Mouse (Mus musculus) left cerebral cortex, adult 8-10 months (tissue): ENCODE measurements at regions not wholly inside any gene's neighbourhood (a gene's known extent, or its start where the extent isn't known, plus 50 kb on each side); places are given as distances from the start of the nearest gene placed in this dataset.
A peak's percentile ranks its signal among the peaks of the same experiment; 100 is the strongest.

ENCODE experiments used
- DNase-seq, 2 experiments: peaks; one replicate each; pipeline ENCODE4 v3.0.0; 2022; ENCODE audit warnings: low spot score in 2 of 2

DNA sequence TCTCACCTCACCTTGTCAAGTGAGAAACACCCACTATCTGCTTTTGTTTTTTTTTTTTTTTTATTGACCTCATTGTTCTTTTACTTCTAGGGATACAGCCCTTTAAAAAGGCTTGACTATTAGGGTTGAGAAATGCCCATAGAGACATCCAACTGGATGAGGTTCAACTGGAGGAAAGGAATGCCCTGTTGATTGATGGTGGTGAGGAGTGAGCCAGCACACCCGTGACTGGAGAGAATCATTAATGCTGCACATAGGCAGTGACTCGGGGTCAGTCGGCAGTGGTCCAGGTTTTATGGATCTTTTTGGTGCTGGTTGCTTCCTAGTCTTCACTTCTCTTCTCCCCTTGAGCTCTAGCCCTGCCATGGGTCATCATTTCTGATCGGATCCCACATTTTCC lies 82.9 kb upstream of the Cryz start:
- no peak for DNase-seq

DNA sequence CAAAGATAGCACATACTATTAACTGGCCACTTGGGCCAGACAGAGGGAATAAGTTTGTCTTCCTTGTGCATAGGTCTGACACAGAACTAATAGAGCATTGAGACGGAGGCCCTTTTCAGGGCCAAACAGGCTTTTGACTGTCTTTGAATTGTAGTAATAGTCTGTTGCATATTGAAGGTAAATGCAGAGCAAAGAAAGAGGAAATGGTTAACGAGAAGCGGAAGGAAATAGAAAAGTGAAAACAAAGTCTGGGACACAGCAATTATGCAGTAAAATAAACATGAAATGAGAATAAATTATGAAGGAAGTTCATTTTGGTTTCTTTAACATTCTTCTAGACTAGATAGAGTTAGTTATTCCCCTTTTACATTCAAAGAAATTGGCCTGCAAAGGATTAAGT lies 86.4 kb upstream of the Cryz start:
- no peak for DNase-seq

DNA sequence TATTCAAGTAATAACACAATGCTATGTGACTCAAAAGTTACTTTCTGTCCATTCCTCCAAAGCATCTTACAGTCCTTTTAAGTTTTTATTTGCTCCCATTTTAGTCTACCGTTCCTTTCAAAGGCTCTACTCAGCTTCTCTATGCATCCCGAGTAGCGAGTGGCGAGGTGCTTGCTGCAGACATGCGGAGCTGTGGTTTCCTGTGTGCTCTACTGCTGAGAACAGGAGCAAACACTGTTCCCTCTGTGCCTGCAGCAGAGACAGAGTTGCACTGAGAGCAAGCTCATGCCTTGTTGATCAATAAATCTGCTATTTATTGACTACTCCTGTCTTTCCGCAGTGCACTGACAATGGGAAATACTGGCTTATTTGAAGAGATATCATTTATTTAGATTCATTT lies 87.1 kb upstream of the Cryz start:
- DNase-seq = no peak

DNA sequence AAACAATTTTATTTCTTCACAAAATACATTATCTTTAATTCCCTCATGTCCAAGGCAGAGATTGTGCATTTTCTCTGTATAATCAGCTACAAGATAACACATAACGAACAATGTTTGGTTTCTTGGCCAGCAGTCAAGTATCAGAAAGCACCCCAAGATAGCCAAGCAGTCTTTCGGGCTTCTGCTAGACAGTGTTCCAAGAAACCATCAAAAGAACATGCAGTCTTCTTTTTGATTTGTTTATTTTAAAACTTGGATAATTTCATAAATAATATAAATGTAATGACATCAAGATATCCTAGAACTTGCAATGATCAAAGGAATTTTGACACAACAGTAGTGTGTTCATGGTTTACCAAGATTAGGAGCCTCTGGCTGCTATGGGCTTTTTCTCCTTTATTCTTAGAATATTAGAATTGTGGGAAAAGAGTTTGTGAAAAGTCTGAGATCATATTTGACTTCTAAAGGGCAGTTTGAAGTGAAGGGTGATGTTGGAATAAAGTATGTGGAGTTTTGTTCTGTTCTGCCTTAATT lies 103.1 kb upstream of the Cryz start:
- no peak for DNase-seq

DNA sequence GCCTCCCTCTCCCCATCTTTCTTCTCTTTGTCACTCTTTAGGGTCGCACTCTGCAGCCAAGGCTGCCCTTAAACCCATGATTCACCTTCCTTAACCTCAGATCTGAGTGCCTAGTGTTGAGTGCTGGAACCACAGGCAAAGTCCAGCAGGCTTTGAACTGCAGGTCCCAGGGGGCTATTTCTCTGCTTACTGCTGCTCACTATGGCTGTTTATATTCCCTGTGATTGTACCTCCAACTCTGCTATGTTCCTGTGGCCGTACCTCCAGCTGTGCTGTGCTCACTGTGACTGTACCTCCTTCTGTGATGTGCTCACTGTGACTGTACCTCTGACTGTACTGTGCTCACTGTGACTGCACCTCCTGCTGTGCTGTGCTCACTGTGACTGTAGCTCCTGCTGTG lies 124.1 kb upstream of the Cryz start:
- DNase-seq = no peak

DNA sequence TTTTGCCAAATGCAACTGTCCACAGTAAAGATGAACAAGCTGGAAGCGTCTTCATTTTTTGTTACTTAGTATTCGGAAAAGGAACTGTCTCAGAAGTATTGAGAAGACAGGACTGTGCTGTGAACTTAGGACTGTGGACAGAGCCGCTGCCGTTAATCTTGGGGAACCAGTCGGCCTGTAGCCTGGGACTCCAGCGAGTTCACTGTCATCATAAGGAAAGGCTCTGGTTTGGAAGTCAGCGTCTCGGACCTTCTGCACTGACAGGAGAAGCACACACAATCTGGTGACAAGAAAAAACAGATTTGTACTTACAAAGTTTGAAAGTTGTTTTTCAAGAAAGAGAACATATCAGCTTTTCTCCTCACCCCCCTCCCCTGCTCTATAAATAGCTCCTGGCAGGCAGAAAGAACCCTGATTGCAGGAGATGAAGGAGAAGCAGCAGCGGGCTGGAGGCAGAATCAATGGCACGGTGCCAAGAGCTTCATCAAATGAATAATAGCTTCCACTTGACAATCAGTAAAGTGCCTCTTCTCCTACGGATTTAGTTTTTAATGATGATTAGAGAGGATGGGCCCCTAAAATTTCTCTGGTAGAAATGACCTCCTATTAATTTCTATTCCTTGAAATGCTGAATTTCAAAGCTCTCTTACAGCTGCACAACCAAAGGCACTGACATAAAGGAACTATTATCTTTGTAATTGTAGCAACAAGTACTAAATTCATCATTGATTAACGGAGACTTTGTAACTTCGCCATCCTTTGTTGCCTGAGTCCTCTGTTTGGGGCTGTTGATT lies 128.7 kb upstream of the Cryz start:
- DNase-seq = peak in 1 of 2 experiments; percentile 8

DNA sequence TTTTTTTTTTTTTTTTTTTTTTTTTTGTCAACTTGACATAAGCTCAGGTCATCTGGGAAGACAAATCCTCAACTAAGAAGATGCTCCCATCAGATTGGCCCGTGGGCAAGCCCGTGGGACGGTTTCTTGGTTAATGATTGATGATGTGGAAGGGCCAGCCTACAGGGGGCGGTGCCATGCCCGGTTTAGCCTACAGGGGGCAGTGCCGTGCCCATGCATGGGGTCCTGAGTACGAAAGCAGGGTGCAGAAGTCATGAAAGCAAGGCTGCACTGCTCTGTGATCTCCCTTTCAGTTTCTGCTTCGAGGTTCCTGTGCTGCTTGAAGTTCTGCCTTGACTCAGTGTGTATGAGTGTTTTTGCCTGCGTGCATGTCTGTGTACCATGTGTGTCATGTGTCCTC lies 127.7 kb upstream of the Lhx8 start:
- DNase-seq = no peak

DNA sequence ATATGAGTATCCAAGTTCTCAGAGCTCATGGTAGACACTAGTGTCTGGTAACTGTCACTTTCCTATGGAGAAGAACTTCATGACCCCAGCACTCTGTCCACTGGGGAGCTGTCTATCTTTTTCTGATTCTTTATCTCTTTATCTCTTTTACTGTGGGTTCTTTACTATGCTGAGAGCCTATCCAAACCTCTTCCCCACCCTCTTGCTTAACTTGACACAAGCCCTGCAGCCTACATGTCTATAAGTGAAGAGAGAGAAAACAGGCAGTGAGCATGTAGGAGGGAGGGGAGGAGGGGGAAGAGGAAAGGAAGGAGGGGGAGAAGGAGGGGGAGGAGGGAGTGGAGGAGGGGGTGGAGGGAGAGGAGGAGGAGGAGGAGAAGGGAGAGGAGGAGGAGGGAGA lies 122.6 kb upstream of the Lhx8 start:
- no peak for DNase-seq

DNA sequence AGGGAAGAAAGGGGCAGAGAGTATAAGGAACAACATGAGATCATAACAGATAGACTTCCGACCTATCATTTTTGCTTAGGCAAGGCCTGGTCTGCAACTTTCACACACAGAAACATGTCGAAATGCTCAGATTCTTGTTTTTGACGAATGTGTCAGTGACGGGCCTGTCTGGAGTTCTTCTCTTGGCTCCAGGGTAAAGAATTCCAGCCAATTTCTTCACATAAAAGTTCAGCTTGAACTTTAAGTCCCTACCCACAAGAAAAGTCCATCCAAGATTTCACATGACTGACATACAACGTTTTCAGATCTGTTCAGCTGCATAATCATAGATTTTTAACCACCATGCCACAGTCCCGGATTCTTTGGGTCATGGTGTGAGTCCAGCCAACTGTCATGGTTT lies 122.1 kb upstream of the Lhx8 start:
- DNase-seq = no peak

DNA sequence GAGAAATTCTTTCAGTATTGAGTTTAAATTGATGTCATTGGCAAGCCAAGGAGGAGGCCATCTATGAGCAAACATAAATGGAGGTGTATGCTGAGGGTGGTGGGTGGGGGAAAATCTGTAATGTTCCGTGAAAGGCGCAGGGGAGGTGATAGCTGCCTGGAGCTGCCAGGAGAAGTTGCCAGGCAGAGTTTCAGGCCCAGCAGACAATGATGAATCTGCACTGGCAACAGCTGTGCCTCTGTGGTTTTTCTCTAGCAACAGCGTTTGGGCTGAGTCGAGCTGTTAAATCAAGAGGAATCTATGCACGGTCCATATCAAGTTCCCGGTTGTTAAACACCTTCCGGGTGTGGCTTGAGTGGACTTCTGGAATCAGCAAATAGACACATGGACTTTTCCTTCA lies 120.7 kb upstream of the Lhx8 start:
- DNase-seq = peak in 1 of 2 experiments; percentile 8

DNA sequence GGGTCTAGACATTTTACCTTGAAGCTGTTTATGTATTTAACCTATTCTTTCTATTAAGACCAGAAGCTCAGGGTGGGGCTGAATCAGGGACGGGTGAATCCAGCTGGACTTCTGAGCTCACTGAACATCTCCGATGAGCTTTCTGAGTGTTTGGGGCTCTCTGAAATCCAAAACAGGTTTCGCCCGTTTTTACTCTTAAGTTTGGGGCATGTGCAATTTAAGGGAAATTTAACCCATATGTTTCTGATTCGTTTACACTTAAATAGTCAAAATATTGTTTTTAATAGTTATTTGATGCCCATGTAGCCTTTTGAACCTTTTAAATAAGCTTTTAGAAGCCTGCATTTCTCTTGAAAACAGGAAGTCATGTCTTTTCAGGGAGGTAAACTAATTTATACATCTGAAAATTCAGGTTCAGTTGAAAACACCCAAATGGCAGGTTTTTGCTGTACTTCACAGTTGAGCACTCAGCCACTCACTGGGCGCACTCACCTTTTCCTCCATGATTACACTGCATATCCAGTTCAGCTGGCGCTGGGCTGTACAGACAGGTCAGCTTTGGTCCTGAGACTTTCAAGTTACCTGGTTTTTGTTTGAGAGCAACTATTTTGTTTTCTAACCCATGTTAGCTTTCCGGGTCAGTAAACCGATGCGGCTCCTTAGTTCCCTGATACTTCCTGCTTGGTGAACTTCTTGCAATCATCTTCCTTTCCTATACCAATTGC lies 113.1 kb upstream of the Lhx8 start:
- no peak for DNase-seq

DNA sequence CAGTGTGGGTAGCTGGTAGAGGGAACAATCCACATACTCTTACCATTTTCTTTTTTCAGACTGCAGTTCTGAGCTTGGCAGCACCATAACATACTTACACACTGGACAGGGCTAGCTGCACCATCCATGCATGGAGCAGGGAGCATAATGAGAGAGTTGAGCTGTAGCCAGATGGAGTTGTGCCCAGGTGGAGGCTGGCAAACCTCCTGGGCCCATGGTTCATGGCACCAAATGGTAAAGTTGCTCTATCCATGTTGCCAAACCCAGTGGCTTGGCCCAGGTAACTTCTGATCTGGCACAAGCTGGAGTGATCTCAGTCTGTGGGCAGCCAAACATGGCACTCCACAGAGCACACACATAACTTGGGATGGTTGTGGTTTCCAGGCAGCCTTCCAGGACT lies 111.0 kb upstream of the Lhx8 start:
- DNase-seq = no peak

DNA sequence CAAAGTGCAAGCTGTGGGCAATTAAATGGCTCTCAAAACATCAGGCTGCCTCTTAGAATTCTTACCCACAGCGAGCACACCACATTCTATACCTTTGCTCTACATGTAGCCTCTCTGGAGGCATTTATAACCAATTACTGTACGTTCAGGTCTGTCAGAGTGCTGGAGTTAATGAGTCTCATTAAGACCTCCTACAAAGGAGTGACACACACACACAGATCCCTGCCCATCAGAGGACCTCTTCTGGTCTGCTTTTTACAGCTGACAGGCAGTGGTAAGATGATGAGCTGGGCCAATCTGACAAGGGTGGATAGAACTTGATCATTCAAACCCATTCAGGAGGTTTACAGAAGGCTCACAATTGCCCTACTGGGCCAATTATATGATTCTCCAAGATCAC lies 110.4 kb upstream of the Lhx8 start:
- no peak for DNase-seq

DNA sequence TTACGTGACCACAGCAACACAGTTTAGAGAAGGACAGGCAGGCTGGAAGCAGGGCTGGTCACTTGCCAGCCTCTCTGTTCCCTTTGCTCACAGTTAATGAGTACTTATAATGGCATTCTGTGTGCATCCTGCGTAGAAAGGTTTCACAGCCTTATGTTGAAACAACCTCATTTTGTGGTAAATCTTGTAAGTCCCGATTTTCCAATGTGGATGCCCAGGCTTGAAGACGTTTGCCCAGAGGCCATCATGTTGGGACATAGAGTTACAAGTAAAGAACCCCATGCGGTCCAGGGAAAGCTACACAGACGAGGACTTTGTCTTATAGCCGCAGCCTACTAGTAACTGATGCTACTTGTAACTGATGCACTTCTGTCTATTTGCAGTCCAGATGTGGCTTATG lies 100.4 kb upstream of the Lhx8 start:
- DNase-seq = no peak

DNA sequence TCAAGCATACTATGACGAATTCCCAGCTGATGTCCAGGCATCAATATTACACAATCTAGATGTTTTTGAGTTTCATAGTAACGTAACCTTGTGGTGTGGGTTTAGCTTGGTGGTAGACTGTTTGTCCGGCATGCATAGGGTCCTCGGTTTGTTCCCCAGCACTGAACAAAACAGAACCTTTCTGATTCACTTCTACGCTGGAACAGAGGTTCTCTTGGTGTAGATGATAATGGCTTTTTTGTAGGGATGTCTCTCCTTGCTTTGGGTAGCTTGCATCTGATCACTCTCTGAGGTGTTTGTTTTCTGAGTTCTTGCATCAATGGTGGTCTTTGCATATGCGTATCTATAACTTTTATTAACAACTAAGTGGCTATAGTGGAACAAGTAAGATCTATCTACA lies 99.2 kb upstream of the Lhx8 start:
- DNase-seq = no peak

DNA sequence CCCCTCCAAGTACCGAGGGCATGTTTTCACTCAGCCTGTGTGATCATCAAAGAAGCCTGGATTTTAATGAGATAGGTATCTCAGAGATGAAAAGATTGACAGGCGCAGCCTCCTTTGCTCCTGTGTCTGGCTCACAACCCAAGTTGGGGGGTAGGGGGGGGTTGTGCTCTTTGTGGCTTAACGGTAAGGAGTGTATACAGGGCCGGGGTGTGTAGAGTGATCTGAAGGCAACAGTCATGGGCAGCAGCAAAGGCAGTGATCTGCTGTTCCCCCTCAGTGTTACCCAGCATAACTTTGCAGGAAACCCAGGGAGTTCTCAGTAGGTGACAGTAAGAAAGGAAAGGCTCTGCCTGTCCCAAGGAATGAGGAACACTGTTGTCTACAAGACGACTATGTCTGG lies 94.1 kb upstream of the Lhx8 start:
- no peak for DNase-seq

DNA sequence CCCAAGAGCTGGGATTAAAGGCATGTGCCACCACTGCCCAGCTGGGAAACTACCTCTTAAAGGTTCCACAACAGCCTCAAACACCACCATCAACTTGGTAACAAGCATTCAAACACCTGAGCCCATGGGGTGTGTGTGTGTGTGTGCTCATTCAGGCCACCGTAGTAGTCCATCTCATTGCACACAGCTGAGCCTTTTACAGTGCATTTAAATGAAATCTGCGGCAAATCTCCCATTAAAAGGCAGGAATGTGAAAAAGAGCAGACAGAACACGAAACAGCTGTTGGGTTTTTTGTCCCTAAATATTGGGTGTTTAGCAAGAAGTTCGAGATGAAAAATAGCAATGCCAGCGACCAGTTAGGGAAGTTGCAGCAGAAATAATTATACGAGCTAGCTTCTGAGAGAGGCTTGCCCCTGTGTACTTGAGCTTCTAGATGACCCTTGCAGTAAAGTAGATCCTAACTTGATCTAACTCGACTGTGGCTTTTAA lies 91.0 kb upstream of the Lhx8 start:
- DNase-seq = no peak

DNA sequence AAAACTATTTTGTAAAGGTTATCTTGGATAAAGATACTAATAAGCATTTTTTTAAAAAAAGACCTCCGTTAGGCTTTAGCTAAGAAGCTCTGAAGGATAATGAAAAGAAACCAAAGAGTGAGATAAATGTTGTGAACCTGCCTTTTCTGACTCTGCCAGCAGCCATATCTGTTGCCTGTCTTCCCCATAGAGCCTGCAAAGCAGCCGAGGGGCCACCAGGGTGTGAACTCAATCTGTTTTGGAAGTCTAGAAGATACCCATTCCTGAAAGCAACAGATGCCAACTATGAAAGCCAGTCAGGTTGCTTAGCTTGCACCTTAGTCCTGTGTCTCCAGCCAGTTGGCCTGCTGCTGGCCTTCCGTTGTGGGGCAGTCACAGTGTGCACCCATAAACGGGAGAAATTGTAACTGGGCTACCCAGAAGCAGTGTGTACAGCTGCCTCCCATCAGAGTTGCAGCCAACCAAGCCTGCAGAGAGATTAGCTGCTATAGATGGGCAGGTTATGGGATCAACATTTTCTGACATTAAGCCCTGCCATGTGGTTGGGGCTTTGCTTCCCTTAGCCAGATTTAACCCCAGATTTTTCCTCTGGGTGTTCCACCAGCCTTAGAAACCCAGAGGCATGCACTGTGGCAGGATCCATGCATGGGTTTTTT lies 87.8 kb upstream of the Lhx8 start:
- no peak for DNase-seq

DNA sequence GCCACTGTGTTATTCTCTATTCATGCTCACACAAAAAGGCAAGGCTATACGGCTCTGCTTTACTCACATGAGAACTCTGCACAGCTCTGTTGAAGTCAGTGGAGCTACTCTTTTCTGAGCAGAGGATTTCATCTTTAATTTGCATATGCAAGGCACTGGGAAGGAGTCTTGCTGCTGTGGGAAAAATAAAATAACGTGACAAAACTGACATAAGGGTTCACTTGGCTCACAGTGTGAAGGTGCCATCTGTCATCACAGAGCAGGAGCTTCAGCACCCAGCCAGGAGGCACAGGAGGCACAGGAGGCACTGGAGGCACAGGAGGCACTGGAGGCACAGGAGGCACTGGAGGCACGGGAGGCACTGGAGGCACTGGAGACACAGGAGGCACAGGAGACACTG lies 83.9 kb upstream of the Lhx8 start:
- no peak for DNase-seq

DNA sequence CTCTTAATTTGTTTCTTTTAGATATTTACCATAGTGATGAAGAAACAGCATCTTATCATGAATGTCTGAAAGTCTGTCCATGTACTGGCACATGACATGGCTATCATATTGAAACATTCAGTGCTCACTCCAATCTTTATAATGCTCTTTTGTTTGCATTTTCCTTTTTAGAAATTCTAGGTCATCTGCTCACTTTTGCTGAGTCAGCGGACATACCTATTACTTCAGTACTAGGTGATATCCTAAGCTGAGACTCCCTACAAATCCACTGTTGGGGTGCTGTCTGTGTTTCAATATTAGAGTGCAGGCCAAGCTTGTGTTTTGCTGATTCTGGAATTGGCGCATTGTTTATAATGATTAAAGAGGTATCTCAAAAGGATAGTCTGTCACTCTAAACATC lies 79.8 kb upstream of the Lhx8 start:
- DNase-seq = no peak

DNA sequence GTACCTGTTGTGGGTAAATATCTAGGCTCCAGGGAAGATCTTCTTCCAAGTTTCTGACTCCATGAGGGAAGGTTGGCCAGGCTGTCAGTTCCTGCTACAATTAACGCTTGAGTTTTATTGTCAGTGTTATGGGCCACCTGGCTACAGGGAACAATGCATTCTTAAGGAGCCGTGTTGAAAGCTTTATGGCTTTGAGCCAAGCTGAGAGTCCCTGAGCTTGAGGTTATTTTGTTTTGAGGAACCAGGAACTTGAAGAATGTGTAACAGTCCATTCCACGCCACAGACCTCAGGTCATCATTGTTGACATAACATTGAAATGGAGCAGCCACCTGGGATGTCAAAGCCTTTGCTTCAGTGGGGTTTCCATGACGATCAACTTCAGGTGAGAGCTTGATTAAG lies 71.6 kb upstream of the Lhx8 start:
- no peak for DNase-seq

DNA sequence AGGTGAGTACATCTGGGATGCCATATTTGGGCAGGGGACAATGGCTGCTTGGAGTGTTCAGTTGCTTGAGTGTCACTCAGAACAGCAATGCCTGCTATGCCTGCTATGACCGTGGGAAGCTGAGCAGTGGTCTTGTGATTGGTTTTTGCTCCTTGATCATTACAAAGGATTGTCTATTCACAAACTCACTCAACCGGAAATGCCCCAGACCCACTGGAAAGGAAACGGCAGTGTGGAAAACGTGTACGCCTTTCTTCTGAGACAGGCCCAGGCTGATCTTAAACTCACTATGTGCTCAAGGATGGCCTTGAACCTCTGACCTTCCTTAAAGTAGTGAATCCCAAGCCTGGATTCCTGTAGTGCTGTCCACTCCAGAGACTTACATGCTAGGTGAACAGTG lies 63.2 kb upstream of the Lhx8 start:
- DNase-seq = no peak
